Mouse (Mus musculus) limb, embryonic 14.5 days (tissue): ENCODE measurements around the gene Bcl2. TPM values are rescaled to one million over a fixed set of nuclear protein-coding genes. Genes with fewer than 3 reads are reported as not detected.

Experiments
- ATAC-seq: fragments of 200-750 bp; cut with Nextera tagmentation; 2 replicates; pipeline ENCODE4 v1.8.0; 2017; ENCODE audit warnings: low read depth, moderate number of reproducible peaks, moderate TSS enrichment; ENCODE audit not compliant: low FRiP score
- DNase-seq: peaks from one replicate; pipeline ENCODE4 v3.0.0-alpha.2; 2015; ENCODE audit warnings: low spot score
- H3K27ac ChIP-seq: fragments of 300-500 bp; sonication (generic); replicated peaks from 2 replicates; pipeline ENCODE4 v1.5.1; 2014; ENCODE audit warnings: low read depth, mild to moderate bottlenecking, low read length, moderate library complexity, mixed read lengths
- H3K27me3 ChIP-seq: fragments of 300-500 bp; sonication (generic); 2 replicates; pipeline ENCODE4 v1.6.1; 2014; ENCODE audit warnings: low read length, mixed read lengths; ENCODE audit not compliant: control insufficient read depth, insufficient read depth
- H3K36me3 ChIP-seq: fragments of 300-500 bp; sonication (generic); 2 replicates; pipeline ENCODE4 v1.6.1; 2014; ENCODE audit warnings: mild to moderate bottlenecking, low read length, moderate library complexity, mixed read lengths; ENCODE audit not compliant: control insufficient read depth, insufficient read depth
- H3K4me1 ChIP-seq: fragments of 300-500 bp; sonication (generic); 2 replicates; pipeline ENCODE4 v1.6.1; 2014; ENCODE audit warnings: antibody characterized with exemption, low read length, mixed read lengths; ENCODE audit not compliant: control insufficient read depth, insufficient read depth
- H3K4me2 ChIP-seq: fragments of 300-500 bp; sonication (generic); replicated peaks from 2 replicates; pipeline ENCODE4 v1.6.1; 2014; ENCODE audit warnings: low read depth, mild to moderate bottlenecking, low read length, moderate library complexity; ENCODE audit not compliant: severe bottlenecking
- H3K4me3 ChIP-seq: fragments of 300-500 bp; sonication (generic); replicated peaks from 2 replicates; pipeline ENCODE4 v1.5.1; 2014; ENCODE audit warnings: low read length
- H3K9ac ChIP-seq: fragments of 300-500 bp; sonication (generic); 2 replicates; pipeline ENCODE4 v1.6.1; 2014; ENCODE audit warnings: mild to moderate bottlenecking, low read depth, low read length, moderate library complexity; ENCODE audit not compliant: severe bottlenecking
- H3K9me3 ChIP-seq: fragments of 300-500 bp; sonication (generic); 2 replicates; pipeline ENCODE4 v1.6.1; 2016; ENCODE audit warnings: low read length; ENCODE audit not compliant: control insufficient read depth
- POLR2A ChIP-seq: fragments of 200-500 bp; IDR thresholded peaks from 2 replicates; pipeline ENCODE4 v1.8.0; 2012; ENCODE audit warnings: inconsistent platforms, mild to moderate bottlenecking, moderate library complexity, borderline replicate concordance; ENCODE audit not compliant: insufficient read depth, insufficient read length; ENCODE audit errors: extremely low read depth
- WGBS: fragments of 180-500 bp; shearing (Covaris S2); extraction: QIAGEN DNeasy Blood & Tissue Kit; methylation state at CpG from one replicate; pipeline ENCODE4 v1.1.7; 2014; 5-methylcytosine and 5-hydroxymethylcytosine counted together
- polyA plus RNA-seq, 2 experiments: library from polyadenylated mRNA; depleted of rRNA in 1 of 2; stranded (reverse) in 1 of 2; unstranded in 1 of 2; fragments of >200 nt; fragmentation: Nextera tagmentation in 1 of 2; extraction: Ambion mirVana in 1 of 2; gene quantifications; 2 replicates each; pipeline versions ENCODE4 v1.2.1 to v1.2.3; 2012 to 2014

The Bcl2 gene
- polyA plus RNA-seq (2012; rRNA removed) (8.0 TPM in 2 replicates), polyA plus RNA-seq (2014; fragmentation: Nextera tagmentation; extraction: Ambion mirVana) (15.7 and 20.1 TPM in 2 replicates)

DNA sequence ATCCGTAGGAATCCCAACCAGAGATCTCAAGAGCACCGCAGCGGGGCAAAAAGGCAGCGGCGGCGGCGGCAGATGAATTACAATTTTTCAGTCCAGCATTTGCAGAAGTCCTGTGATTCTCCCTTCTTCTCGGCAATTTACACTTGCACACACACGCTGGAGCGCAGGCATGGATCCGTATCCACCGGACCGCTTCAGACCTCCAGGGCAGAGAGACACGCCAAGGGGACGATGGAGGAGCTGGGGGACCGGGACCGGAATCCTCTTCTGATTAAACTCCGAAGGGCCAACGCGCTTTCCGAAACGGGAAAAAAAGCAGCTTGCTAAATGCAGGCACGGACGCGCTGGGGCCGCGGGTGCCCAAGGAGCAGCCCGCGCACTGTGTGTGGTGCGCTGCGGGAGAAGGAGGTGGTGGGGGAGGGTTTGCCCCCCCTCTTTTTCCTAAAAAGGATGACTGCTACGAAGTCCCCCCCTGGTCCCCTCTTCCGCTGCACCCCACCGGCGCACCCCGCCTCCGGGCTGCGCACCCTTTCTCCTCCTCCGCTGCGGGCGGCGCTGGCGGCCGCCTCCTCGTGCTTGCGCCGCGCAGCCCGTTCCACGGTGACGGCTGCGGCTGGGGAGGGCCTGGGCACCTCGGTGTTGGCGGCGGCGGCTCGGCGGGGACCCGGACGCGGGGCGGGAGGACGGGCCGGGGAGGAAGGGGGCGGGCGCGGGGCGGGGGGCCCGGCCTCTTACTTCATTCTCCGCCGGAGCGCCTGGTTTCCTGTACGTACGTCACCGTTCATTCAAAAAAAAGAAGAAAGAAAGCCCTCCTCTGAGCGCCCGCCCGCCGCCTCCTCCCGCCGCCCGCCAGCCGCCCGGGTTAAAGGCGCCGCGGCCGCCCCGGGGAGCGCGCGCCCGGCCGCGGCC lies at the start of gene Bcl2:
Gene Bcl2, minus strand, starts transcription at position 654 of the 909 bp plus-strand sequence.
- Histone ChIP-seq H3K4me2 (peak within 1 kb of the TSS; percentile 80), H3K4me3 (peak within 1 kb of the TSS; percentile 83), H3K9me3 (no peaks in the 10 kb centered on the region), H3K27me3 (no peaks in the 10 kb centered on the region), H3K27ac (peak within 1 kb of the TSS; percentile 92), H3K4me1 (peaks cover 12% of the 10 kb centered on the region), H3K9ac (peak within 1 kb of the TSS; percentile 85), H3K36me3 (no peaks in the 10 kb centered on the region)
- ATAC-seq, result peak; percentile 91
- TF ChIP-seq POLR2A, result no peak
- WGBS, result under 1% methylated on average over 45 of the region's 95 CpGs
- peak; percentile 83 for DNase-seq

DNA sequence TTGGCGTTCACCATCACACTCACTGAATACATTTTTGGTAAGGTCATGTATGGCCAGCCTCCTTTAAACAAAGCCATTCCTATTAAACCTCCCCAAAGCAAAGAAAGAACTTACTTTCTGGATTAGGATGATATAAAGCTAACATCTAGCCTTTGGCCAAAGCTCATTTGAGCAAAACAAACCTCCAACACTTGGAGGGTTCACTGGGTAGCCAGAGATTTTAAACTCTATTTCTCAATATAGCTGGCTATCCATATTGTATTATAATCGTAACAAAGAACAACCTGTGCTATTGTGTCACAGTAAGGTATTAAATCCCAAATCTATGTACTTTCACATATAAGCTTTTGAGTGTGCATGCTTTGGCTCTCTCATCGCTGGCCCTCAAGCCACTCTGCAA lies 46.7 kb upstream of the Bcl2 start:
- Histone ChIP-seq H3K9me3 (no peaks in the 10 kb centered on the region), H3K27ac (no peak overlapping the region), H3K4me3 (no peak overlapping the region), H3K36me3 (peaks cover 9% of the 10 kb centered on the region), H3K27me3 (no peaks in the 10 kb centered on the region), H3K4me1 (peaks cover 11% of the 10 kb centered on the region; the same call in 1 of the 2 replicates), H3K4me2 (no peak overlapping the region), H3K9ac (no peak overlapping the region)
- no peak for DNase-seq
- no peak for TF ChIP-seq POLR2A
- WGBS, result 89% methylated on average over 3 of the region's 3 CpGs
- no peak for ATAC-seq

DNA sequence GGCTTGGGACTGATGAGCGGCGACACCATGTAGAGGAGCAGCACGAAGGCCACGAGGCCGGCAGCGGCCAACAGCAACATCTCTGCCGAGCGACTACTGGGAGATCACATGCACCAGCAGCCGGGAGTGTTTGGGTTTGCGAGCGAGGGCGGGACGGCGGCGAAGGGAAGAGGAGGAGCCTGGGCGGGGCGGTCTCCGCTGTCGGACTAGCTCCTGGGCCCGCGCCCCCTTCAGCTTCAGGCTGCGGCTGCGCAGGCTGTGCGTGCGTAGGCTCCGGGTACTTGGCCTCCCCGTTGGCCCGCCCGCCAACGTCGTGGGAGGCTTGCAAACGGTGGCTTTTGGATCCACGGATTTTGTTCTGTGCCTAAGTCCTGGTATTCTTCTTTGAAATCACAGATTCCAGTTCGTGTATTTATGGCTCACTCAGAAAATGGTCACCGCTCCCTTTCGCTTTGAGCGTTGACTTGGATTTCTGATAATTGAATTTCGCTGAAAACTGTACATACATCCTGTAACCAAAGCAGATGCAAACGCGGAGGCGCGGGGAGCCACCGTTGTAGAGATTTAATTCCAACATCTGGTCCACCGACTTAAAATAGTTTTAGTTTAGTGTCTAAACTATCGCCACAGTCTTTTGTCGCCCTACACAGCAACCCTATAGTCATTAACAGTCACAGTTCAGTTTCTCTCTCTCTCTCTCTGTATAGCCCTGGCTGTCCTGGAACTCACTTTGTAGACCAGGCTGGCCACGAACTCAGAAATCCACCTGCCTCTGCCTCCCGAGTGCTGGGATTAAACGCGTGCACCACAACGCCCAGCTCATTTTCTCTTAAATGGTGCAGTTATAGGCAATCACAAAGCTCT lies 45.7 kb upstream of the Bcl2 start, which contains the start of gene Kdsr:
Gene Kdsr, minus strand, starts transcription at position 156 of the 864 bp plus-strand sequence.
- H3K4me2 ChIP-seq, result peak within 1 kb of the TSS; percentile 94
- H3K9ac ChIP-seq, result peak within 1 kb of the TSS; percentile 70
- no peaks in the 10 kb centered on the region for H3K27me3 ChIP-seq
- ATAC-seq (peak; percentile 99), DNase-seq (peak; percentile 97)
- peaks cover 7% of the 10 kb centered on the region; the same call in 1 of the 2 replicates for H3K36me3 ChIP-seq
- H3K27ac ChIP-seq, result peak within 1 kb of the TSS; percentile 86
- TF ChIP-seq POLR2A, result peak; percentile 91
- H3K4me3 ChIP-seq, result peak within 1 kb of the TSS; percentile 73
- H3K4me1 ChIP-seq, result peaks cover 11% of the 10 kb centered on the region; the same call in 1 of the 2 replicates
- 2% methylated on average over 43 of the region's 51 CpGs for WGBS
- H3K9me3 ChIP-seq, result no peaks in the 10 kb centered on the region

GRCm38 (mm10) chr1:106758734-106759571 lies 44.9 kb upstream of the Bcl2 start:
- Histone ChIP-seq H3K4me1 (peaks cover 11% of the 10 kb centered on the region; the same call in 1 of the 2 replicates), H3K36me3 (peaks cover 5% of the 10 kb centered on the region; the same call in 1 of the 2 replicates), H3K9me3 (no peaks in the 10 kb centered on the region), H3K4me3 (peak overlapping the region; percentile 73), H3K27ac (peak overlapping the region; percentile 63; the same call in 1 of the 2 replicates), H3K9ac (peak overlapping the region; percentile 70), H3K27me3 (no peaks in the 10 kb centered on the region), H3K4me2 (peak overlapping the region; percentile 94)
- DNase-seq (peak; percentile 12), ATAC-seq (no peak; the same call in 1 of the 2 replicates)
- WGBS, result 3% methylated on average over 34 of the region's 34 CpGs
- TF ChIP-seq POLR2A, result no peak
